Mouse (Mus musculus): ENCODE data around the gene Calr4.

Calr4 gene

DNA sequence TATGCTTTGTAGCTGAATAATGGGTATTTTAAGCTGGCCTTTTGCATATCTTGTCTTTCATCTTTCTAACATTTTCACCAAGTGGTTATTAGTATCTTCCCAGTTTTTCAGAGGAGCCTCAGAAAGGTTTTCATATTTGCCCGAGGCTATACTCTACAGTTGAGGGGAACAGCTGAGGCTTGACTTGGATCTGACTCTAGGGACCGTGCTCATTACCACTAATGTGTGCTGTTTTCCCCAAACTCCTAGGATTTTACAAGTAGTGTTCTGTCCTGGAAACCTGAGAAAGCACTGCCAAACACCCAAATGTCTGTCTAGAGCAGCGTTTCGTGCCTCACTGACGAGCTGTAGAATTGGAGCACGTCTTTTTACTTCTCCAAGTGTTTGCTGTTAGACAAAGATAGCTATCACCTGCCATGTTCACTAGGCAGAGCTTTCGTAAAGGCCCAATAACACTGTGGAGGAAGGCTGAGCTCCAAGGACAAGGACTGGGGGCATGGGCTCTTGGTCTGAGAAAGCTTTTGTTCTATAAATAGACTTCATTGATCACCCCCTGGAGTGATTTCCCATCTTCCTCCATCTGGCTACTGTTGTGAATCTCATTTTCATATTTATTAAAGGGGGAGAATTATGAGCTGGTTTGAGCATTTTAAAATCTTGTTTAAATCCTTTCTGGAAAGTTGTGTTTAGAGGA lies 2.0 kb downstream of the Calr4 start:
- DNase-seq, result no peak

DNA sequence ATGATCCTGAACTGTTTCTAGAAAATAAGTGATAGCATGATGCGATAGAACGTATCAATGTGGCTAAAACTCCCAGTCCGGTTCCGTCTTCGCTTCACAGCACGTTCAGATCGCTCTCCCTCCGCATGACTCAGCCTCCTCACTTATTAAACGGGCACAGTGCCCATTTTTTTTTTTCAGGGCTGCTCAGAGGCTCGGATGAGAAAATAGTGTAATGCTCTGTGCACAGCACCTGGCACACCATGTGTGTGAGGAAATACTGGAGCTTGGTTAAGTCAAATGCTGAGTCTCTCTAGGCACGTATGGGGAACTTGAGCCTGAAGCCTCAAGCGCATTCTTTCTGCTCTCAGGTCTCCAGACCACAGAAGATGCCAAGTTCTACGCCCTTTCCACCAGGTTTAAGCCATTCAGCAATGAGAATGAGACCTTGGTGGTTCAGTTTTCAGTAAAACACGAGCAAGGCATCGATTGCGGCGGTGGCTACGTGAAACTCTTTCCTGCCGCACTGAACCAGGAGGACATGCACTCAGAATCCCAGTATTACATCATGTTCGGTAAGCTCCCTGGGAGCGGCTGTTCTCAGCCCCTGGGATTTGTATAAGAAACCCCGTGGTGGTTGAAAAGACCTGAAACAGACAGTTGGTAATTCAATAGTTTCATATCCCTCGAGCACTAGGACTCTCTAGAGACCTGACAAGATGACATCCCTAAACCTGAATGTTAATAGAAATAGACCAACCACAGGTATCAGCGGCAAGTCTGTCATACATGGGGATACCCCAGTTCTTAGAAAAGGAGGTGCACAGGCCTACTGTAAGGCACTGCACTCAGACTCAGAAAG lies 4.4 kb downstream of the Calr4 start:
- DNase-seq, result peak; percentile 23 to 56

DNA sequence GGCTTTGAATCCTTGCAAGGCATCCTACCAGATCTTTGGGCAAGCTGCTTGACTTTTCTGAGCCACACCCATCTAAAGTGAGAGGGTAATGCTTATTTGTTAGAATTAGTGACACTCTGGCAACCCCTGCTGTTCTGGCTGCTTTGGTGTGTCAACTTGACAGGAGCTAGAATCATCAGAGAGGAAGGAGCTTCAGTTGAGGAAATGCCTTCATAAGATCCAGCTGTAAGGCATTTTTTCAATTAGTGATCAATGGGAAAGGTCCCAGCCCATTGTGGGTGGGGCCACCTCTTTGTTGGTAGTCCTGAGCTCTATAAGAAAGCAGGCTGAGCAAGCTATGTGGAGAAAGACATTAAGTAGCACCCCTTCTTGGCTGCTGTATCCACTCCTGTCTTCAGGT lies 6.9 kb downstream of the Calr4 start:
- no peak for DNase-seq

DNA sequence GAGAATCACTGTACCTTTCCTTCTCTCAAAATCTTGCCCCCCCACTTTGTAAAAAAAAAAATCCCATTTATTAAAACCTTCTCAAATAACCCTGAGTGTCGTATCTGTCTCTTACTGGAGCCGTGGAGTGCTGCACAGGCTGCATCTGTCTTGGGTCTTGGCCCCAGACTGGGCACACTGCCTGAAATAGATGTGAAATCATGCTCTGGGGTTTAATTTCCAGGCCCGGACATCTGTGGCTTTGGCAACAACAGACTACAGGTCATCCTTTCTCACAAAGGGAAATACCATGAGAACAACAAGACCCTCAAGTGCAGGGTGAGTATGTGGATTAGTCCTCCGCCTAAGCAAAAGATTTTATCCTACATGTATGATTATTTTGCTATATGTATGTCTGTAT lies 7.6 kb downstream of the Calr4 start:
- DNase-seq, result peak; percentile 41 to 52

DNA sequence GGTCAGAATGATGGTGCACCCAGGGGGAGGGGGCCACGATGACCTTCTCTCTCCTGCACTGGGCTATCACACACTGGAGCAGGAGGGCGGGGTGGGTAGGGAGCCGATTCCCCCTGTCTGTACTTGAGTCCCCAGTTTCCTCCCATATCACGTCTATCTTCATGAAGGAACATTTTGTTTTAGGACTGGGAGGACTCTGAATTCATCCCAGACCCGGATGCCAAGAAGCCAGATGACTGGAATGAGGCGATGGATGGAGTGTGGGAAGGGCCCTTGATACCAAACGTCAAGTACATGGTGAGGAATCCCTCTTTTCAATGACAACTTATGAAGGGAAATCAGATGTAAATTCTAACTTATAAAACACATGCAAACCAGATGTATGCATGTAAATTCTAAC lies 10.2 kb downstream of the Calr4 start:
- no peak for DNase-seq

DNA sequence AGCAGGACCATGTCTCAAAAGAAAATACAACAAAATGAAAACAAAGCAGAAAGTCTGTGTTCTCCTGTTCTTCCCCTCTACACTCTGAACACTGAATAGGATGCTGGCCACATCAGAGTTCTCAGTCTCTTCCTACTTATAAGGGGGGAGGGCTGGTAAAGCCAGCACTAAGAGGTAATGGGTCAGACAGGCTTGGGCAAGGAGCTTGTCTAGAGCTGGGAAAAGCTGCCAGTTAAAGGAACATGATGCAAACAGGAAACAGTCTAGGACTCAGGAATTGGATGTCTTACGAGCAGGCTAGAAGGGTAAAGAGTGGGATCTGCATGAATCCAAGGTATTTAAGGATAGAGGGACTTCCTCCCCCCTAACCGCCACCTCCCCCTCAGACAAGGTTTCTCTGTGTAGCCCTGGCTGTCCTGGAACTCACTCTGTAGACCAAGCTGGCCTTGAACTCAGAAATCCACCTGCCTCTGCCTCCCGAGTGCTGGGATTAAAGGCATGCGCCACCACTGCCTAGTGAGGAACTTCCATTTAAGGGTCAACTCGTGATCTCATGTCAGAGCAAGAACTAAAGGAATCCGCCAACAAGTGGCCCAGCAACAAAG lies 10.8 kb downstream of the Calr4 start:
- no peak for DNase-seq

DNA sequence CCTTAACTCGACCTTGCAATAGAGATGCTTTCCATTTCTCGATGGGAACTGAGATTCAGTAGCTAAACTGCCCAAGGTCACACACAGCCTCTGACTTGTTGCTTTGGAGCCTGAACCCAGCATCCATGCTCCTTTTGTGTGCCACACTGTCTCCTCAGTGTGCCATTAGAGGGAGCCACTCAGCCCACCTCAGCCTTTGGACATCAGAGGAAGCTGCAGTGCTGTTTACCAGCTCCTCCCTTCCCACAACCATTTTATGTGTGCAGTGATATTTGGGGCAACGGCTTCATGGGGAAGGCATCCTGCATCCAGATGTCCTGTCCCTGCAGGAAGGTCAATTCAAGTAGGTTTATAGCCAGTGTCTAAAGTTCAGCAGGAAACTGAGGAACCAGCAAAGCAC lies 17.3 kb downstream of the Calr4 start:
- DNase-seq, result peak; percentile 22 to 52

DNA sequence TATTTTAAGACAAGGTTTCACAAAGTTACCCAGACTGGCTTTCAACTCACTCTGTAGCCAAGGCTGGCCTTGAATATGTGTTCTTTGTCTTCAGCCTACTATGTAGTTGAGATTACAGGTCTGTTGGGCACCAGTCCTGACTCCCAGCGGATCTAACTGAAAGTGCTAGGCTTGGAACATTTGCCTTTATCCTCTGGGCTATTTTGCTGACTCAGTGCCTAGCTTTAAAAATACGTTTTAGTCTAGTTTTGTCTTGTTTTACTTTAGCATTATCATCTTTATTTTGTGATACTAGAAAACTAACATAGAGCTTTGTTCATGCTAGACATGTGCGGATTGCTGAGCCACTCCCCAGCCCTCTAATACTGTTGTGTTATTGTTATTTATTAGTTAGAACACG lies 17.9 kb downstream of the Calr4 start:
- no peak for DNase-seq

DNA sequence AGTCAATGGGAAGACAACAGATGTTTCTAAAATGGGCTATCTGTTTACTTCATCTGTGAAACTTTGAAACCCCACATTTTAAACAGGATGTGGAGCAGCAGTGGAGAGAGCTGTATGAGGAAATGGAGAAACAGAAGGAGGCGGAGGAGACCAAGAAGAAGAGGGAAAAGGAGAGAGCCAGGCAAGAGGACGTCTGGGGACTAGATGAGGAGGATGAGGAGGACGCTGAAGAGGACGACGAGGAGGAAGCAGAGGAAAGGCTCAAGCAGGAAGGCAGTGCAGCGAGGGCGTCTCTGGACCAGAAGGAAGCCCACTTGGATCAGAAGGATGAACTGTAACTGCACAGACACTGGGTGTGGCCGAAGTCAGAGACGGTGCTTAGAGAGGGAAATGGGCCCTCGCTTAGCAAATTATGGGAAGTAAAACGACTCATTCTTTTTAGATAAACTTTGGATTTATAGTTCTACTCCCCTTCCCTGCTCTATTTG lies 19.4 kb downstream of the Calr4 start:
- no peak for DNase-seq

DNA sequence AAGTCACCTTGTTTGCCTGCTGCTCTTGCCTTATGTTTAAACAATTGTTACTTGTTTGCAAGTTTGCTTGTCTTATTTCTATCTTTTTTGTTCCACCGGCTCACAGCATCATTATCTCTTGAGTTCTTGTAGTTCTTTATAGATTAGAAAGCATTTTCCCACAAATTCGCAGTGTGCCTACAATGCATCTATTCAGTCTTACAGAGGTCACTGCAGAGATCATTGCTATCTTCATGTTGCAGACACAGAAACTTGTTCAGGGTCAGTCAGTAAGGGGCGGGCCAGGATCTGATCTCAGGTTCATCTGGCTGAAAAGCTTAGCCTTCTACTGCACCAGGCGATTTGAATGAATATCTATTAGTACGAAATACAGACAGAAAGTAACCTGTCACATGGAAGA lies 20.2 kb downstream of the Calr4 start:
- DNase-seq, result no peak

DNA sequence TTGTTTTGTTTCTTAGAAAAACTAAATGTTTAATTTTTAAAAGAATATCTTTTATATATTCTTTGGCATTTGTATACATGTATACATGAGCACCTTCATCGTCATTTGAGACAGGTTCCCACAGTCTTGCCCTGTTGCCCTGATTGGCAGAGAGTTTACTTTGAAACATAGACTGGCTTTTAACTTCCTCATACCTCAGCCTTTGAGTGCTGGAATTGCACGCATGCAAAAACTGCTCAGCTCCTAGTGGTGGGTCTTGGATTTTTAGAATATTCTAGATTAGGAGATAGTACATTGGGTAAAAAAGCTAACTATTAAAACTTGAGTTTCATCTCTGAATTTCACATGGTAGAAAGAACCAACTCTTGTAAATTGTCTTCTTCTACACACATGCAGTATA lies 21.0 kb downstream of the Calr4 start:
- no peak for DNase-seq

DNA sequence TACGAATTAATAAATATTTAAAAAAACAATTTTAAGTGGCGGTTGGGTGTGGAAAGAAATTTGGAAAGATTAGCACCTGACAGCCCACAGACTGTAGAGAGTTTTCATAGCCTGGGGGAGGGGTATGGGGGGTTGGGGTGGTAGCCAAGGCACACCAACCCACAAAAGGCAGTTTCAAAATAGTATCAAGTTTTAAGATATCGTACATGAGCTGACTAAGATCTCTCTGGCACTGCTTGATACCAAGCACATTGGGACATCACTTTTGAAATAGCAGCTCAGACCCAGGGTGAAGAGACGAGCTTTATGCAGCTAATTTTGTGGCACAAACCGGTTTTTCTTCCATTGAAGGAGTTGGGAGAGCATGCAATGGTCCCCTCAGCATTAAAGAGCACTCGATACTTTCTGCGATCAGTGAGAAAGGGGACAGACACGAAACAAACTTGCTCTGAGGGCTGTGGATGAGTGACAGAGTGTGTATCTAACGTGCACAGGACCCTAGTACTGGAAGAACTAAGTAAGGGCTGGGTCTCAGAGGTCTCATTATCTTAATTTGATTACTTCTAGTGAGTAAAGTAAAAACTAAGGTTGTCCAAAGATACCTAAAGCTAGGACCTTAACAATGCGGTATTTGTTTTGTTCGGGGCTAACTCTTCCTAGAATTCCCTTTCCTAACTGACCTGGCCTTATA lies 21.6 kb downstream of the Calr4 start:
- no peak for DNase-seq

DNA sequence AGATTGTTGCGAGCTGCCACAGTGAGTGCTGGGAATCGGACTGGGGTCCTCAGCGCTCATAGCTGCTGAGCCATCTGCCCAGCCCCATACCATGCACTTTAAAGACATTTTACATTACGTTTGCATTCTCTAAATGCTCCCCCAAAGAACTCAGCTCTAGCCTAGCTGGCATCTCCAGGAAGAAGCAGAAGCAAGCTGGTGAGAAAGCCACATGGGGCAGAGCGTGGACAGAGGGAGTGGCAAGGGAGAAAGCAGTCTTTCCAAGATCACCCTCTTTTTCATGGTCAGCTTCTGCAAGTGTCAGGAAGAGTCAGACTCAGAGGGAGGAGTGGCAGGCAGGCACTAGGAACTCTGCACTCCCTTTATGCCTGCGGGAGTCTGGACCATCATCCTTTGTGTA lies 22.5 kb downstream of the Calr4 start:
- DNase-seq, result no peak

DNA sequence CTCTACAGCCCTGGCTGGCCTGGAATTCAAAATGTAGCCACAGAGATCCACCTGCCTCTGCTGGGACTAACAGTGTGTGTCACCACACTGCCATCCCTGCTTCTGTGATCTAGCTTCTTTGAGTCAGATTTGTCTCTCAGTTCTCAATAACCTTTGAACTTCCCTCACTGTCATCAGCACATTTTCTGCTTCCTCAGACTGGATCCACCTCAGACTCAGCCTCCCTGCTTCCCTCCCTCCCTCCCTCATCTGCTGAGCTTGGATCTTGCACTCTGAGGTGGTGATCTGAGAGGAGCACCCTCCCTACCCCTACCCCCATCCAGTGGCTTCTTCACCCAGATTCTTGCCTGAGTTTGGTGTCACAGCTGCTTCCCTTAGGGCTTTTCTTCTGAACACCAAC lies 23.4 kb downstream of the Calr4 start:
- DNase-seq, result no peak

DNA sequence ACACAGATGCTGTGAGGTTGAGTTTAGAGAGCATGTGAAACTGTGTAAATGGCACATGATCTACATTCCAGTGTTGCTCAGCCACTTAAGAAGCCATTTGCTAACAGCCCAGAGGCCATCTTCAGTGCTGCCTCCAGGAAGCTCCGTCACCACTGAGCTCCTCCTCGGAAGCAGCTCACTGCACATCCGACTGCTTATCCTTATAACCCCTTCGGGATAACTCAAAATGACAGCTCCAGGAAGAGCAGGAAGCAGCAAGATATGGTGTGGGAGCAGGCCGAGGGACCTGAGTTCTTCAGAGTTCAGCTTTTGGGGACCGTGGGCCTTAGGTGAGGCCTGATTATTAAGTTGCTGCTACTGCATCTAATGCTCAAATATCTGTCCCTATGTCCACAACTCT lies 27.8 kb downstream of the Calr4 start:
- peak; percentile 11 to 37 for DNase-seq

DNA sequence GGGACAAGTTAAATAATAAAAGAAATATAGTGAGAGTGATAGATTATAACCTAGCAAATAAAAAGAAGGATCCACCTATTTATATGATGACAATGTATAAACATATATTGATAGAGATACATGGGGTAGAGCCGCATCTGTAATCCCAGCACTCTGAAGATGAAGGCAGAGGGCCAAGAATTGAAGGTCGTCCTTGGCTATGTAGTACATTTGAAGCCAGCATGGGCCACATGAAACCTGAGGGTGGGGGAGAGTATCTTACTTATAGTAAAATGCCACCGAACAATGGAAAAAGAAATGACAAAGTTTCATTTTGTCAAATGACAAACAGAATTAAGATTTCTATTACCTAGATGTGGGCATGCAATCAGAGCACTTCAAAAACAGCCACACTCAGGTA lies 31.8 kb downstream of the Calr4 start:
- no peak for DNase-seq

DNA sequence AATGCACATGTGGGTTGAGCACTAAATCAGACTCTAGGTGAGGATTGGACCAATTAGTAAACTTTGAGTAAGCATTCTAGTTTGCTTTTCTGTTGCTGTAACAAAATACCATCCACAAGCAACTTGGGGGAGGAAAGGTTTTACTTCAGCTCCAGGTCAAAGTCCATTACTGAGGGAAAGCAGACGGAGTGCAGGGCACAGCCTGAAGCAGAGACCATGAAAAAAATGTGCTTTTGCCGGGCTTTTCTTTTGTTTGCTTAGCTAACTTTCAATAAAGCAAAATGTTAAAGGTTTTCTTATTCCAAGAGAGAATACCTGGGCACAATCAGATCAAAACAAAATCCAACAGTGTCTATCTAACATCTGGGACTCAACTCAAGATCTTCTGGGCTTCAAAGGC lies 32.5 kb downstream of the Calr4 start:
- DNase-seq, result no peak

DNA sequence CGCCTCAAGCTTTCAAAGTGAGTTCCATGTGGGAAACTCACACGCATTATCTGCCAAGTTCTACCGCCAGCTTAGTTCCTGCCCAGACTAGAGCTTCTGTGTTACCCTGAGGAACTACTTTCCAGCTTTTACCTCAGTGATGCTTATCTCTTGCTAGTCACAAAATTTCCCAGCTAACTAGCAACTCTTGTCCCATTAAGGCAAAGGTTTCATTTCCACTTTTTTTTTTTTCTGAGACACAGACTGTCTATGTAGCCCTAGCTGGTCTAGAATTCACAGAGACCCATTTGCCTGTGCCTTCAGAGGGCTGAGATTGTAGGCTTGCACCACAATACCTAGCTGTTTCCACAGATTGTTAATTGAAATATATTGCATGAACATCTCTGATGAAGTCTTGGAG lies 33.2 kb downstream of the Calr4 start:
- DNase-seq, result no peak

DNA sequence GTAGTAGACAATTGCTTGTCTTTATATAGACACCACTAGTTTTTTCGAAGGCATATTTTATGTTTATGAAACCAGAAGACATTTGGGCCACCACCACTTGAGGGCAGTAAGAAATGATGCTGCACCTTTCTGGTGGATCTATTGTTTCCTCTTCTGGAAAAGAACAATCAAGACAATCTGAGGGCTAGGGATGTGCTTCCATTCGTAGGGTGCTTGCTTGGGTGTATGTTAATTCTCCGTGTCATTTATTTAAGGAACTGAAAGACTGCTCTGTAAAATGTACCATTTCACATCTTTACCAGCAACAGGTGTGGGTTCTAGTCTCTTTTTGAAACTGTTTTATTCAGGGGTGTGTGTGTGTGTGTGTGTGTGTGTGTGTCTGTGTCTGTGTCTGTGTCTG lies 34.6 kb downstream of the Calr4 start:
- DNase-seq, result no peak

DNA sequence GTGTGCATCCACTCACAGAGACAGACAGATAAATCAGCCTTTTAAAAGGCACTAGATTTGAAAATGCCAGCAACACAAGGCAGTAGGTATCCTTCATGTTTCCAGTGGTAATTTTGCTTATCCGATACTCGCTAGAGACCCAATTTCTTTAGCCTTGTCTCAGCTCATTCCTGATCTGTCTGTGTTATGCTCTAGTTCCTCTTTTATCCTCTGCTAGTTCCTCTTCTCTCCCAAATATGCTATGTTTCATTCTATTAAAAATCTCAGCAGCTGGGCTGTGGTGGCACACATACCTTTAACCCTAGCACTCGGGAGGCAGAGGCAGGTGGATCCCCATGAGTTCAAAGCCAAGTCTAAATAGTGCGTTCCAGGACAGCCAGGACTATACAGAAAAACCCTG lies 37.5 kb downstream of the Calr4 start:
- DNase-seq, result no peak

DNA sequence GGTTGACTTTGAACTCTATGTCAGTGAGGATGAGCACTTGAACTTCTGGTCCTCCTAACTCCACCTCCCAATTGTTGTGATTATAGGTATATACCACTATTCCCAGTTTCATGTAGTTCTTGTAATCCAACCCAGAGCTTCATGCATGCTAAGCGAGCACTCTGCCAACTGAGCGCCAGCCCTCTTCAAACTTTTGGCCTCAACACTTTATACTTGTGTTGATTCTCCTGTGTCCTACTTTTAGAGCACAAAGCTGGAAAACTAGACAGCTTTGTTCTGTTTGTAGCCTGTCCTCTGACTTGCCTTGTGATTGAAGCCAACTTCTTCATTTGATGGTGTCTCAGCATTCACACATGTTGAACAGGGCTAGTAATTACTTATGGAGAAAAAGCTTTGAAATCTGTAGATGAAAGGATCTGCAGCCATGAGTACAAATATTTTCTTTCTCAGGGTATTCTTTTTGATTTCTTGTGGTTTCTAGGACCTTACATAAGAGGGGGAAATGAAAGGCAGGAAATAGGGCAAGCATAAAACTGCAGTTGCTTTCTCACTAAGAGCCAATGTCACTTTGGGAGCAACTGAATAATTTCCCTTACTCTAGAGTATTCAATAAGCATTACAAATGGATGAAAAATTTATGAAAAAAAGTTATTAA lies 39.4 kb downstream of the Calr4 start:
- DNase-seq, result no peak

DNA sequence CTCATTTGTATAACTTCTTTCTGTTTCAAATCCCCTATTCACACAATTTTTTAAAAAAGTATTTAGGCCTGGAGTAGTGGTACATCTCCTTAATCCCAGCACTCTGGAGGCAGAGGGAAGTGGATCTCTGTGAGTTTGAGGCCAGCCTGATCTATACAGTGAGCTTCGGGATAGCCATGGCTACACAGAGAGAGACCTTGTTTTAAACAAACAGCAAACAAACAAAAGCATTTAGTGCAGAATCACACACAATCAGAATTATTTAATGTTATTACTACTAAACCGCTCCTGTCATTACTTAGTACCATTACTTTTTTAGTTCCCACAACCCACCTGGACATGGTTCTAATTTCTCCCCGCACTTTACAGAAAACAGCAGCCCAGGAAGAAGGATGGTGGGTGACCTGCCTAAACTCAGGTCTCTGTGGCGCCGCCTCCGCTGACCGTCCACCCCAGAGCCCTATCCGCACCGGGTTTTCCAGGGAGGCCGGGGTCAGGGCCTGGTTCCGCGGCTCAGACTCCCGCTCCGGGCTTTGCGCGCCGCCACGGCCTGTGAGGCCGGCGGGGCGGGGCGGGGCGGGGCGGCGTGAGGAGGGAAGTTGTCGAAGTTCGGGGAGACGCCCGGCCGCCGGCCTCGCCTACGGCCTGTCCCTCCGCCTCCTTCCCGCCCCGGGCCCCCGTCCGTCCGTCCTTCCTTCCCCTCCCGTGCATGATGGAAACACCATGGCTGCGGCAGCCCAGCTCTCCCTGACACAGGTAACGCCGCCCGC lies 45.6 kb downstream of the Calr4 start, which contains the start of gene Eps15:
Eps15 (plus strand) TSS at position 580 of the 770 bp plus-strand sequence.
- DNase-seq, result peak; percentile 94 to 97
